Mouse (Mus musculus): ENCODE results near the gene Ikzf1.
A peak's percentile ranks its signal among the peaks of the same experiment; 100 is the strongest.

Gene Ikzf1

DNA sequence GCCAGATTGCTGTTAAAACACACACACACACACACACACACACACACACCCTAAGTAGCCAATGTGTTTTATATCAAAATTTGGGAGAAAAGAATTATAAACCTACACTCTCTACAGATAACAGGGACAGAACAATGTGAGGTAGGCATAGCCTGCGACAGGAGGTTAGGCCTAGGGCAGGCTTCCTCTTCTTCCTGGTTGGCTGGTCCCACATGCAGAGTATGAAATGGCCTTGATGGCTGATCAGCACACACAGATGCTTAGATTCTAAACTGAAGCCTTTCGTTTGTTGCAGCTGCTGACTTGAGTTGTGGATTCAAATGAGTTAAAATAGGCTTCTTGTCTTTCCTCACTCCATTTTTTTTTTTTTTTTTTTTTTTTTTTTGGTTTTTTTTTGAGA is 93.0 kb downstream of the Ikzf1 start:
- H3K4me3 ChIP-seq (replicated peaks; ENCODE audit: low read length), result no peak overlapping the region
- TF ChIP-seq CTCF (conservative IDR thresholded peaks at IDR 0.05; ENCODE audit: low read length) (no peak), POU5F1 (IDR thresholded peaks at IDR 0.05; ENCODE audit: borderline replicate concordance, low read length) (no peak)
- H3K9me3 ChIP-seq (ENCODE audit: low read length), result no peaks in the 10 kb centered on the region
- H3K4me1 ChIP-seq (replicated peaks; ENCODE audit: low read depth, low read length), result no peaks in the 10 kb centered on the region
- H3K36me3 ChIP-seq (ENCODE audit: insufficient read depth, low read length), result no peaks in the 10 kb centered on the region
- H3K27me3 ChIP-seq (ENCODE audit: insufficient read depth, low read length), result peaks cover 33% of the 10 kb centered on the region

DNA sequence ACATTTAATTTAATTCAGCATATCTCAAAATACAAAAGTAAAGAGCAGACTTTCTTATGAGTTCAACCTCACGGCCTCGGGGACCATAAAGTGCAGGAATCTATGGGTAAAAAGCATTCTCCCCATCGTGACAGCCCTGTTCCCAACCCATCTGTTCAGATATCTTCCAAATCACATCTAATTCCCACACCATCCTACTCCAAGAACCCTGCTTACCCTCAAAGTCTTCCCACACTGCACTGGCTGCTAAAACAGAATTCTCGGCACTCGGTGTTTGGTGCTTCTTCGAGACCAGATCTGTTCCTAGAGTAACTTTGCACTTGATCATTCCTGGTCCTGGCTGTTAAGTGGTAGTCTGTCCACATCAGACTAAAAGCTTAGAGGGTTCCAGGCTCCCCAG is 93.5 kb downstream of the Ikzf1 start:
- Histone ChIP-seq H3K27me3 (ENCODE audit: insufficient read depth, low read length) (peaks cover 28% of the 10 kb centered on the region), H3K36me3 (ENCODE audit: insufficient read depth, low read length) (no peaks in the 10 kb centered on the region), H3K9me3 (ENCODE audit: low read length) (no peaks in the 10 kb centered on the region), H3K4me3 (replicated peaks; ENCODE audit: low read length) (no peak overlapping the region), H3K4me1 (replicated peaks; ENCODE audit: low read depth, low read length) (no peaks in the 10 kb centered on the region)
- no peak for TF ChIP-seq NANOG (IDR thresholded peaks at IDR 0.05; ENCODE audit: borderline replicate concordance, low read length)
- TF ChIP-seq POU5F1 (IDR thresholded peaks at IDR 0.05; ENCODE audit: borderline replicate concordance, low read length), result no peak
- no peak for TF ChIP-seq CTCF (conservative IDR thresholded peaks at IDR 0.05; ENCODE audit: low read length)

DNA sequence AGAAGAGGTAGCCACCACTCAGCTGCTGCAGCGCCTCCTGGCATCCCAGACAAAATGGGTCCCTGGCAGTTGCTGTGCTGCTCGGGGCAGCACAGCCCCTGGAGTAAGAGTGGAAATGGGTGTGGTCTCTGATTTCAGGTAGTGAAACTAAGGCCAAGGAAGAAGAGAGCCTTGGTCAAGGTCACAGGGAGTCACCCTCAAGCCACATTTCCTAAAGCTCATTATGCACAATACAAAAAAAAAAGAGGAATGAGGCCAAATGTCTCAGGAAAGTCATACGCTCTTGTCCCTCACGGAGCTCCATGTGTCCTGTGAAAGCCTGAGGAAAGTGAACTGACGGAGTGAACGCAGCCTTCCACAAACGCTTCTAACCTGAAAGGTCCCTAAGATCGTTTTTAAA is 96.9 kb downstream of the Ikzf1 start:
- TF ChIP-seq NANOG (IDR thresholded peaks at IDR 0.05; ENCODE audit: borderline replicate concordance, low read length) (no peak), POU5F1 (IDR thresholded peaks at IDR 0.05; ENCODE audit: borderline replicate concordance, low read length) (no peak), CTCF (conservative IDR thresholded peaks at IDR 0.05; ENCODE audit: low read length) (no peak)
- Histone ChIP-seq H3K4me1 (replicated peaks; ENCODE audit: low read depth, low read length) (no peaks in the 10 kb centered on the region), H3K27me3 (ENCODE audit: insufficient read depth, low read length) (peaks cover 20% of the 10 kb centered on the region), H3K36me3 (ENCODE audit: insufficient read depth, low read length) (no peaks in the 10 kb centered on the region), H3K4me3 (replicated peaks; ENCODE audit: low read length) (no peak overlapping the region), H3K9me3 (ENCODE audit: low read length) (0 out of 2 replicates have a peak, but pooled peaks cover 3% of the 10 kb centered on the region)

DNA sequence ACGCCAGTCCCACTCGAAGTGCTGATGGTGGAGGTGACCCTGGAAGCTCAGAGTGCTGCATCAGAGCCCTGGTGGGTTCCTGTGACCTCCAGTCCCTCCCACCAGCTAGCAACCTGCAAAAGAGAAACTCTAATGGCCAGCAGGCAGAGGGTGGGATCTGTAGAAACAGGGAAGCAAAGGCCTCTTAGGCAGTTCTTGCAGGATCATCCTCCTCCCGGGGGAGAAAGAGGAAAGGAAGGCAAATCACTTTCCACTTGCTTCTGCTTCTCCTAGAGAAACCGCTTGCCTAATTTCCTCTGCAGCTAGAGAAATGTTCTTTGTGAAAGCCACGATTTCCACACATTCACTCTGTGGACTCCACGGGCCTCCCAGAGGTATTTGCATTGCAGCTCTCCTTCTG is 100.7 kb downstream of the Ikzf1 start:
- TF ChIP-seq NANOG (IDR thresholded peaks at IDR 0.05; ENCODE audit: borderline replicate concordance, low read length) (no peak), CTCF (conservative IDR thresholded peaks at IDR 0.05; ENCODE audit: low read length) (no peak), POU5F1 (IDR thresholded peaks at IDR 0.05; ENCODE audit: borderline replicate concordance, low read length) (no peak)
- Histone ChIP-seq H3K4me1 (replicated peaks; ENCODE audit: low read depth, low read length) (no peaks in the 10 kb centered on the region), H3K36me3 (ENCODE audit: insufficient read depth, low read length) (no peaks in the 10 kb centered on the region), H3K4me3 (replicated peaks; ENCODE audit: low read length) (no peak overlapping the region), H3K27me3 (ENCODE audit: insufficient read depth, low read length) (peaks cover 11% of the 10 kb centered on the region), H3K9me3 (ENCODE audit: low read length) (0 out of 2 replicates have a peak, but pooled peaks cover 3% of the 10 kb centered on the region)

DNA sequence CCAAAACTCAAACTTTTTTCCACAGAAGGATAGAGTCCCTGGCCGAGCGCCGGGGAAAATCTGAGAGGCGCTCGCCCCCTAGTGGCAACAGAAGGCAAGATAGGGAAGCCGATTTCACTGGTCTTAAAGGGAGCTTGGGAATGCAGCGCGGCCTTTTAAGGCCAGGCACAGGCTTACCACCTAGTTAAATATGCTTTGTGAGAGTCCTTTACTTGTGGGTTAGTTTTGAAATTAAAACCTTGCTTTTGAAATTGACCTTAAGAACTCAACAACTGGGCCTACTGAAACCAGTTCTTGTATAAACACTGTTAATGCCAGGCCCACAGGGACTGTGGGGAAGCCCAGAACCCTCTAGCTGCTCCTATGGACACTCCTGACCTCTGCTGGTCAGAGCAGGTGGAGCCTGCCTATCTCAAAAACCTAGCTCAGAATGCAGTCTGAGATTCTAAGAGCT is 103.7 kb downstream of the Ikzf1 start:
- TF ChIP-seq NANOG (IDR thresholded peaks at IDR 0.05; ENCODE audit: borderline replicate concordance, low read length) (no peak), CTCF (conservative IDR thresholded peaks at IDR 0.05; ENCODE audit: low read length) (peak; percentile 52)
- Histone ChIP-seq H3K27me3 (ENCODE audit: insufficient read depth, low read length) (peaks cover 11% of the 10 kb centered on the region), H3K9me3 (ENCODE audit: low read length) (0 out of 2 replicates have a peak, but pooled peaks cover 3% of the 10 kb centered on the region), H3K36me3 (ENCODE audit: insufficient read depth, low read length) (no peaks in the 10 kb centered on the region), H3K4me3 (replicated peaks; ENCODE audit: low read length) (no peak overlapping the region), H3K4me1 (replicated peaks; ENCODE audit: low read depth, low read length) (no peaks in the 10 kb centered on the region)

DNA sequence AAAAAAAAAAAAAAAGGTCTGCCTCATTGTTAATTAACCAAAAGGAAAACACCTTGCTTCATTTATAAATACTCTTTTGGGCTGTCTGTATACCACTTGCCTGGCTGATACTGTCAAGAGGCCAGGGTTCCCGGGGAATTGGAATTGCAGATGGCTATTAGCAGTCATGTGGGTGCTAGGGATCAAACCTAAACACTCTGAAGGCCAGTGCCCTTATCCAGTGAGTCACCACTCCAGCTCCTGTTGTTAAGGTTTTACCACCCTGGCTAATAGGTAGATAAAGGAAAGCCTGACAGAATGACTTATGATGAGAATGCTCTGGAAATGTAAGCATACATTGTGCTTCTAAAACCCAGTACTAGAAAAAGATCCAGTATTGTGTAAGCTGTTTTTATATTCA is 109.8 kb downstream of the Ikzf1 start:
- Histone ChIP-seq H3K9me3 (ENCODE audit: low read length) (no peaks in the 10 kb centered on the region), H3K4me1 (replicated peaks; ENCODE audit: low read depth, low read length) (no peaks in the 10 kb centered on the region), H3K36me3 (ENCODE audit: insufficient read depth, low read length) (peaks cover 31% of the 10 kb centered on the region), H3K4me3 (replicated peaks; ENCODE audit: low read length) (no peak overlapping the region), H3K27me3 (ENCODE audit: insufficient read depth, low read length) (no peaks in the 10 kb centered on the region)
- TF ChIP-seq POU5F1 (IDR thresholded peaks at IDR 0.05; ENCODE audit: borderline replicate concordance, low read length) (no peak), CTCF (conservative IDR thresholded peaks at IDR 0.05; ENCODE audit: low read length) (no peak), NANOG (IDR thresholded peaks at IDR 0.05; ENCODE audit: borderline replicate concordance, low read length) (no peak)

DNA sequence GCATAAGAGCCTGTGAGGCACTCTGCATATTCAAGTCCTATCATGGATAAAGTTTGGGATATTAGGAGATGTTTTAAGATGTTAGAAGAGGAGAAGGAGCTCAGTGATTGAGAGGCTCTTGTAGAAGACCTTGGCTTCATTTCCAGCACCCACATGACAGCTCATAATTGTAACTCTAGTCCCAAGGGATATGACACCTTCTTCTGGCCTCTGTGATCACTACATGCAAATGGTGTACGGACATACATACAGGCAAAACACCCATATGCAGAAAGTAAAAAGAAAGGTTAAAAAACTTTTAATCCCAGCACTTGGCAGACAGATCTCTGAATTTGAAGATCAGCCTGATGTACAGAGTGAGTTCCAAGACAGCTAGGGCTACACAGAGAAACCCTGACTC is 113.9 kb downstream of the Ikzf1 start:
- H3K9me3 ChIP-seq (ENCODE audit: low read length), result no peaks in the 10 kb centered on the region
- H3K36me3 ChIP-seq (ENCODE audit: insufficient read depth, low read length), result peaks cover 72% of the 10 kb centered on the region
- no peak overlapping the region for H3K4me3 ChIP-seq (replicated peaks; ENCODE audit: low read length)
- TF ChIP-seq POU5F1 (IDR thresholded peaks at IDR 0.05; ENCODE audit: borderline replicate concordance, low read length) (no peak), NANOG (IDR thresholded peaks at IDR 0.05; ENCODE audit: borderline replicate concordance, low read length) (no peak), CTCF (conservative IDR thresholded peaks at IDR 0.05; ENCODE audit: low read length) (no peak)
- H3K4me1 ChIP-seq (replicated peaks; ENCODE audit: low read depth, low read length), result no peaks in the 10 kb centered on the region
- H3K27me3 ChIP-seq (ENCODE audit: insufficient read depth, low read length), result no peaks in the 10 kb centered on the region

DNA sequence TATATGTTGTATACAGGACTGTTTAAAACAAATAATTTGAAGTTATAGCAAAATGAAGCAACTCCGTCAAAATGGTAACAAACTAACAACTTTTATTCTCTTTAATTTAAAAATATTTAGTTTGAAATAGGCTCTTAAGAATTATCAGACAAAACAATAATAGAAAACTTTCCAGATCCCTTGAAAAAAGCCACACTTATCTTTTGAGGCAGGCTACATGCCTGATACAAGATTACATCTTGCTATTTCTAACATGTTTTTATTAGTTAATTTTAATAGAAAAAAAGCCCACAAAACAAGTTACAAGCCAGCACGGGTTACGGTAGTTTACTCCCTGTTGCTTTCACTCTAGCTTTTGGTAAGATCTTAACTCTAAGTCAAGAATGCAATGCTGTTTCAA is 115.5 kb downstream of the Ikzf1 start:
- Histone ChIP-seq H3K9me3 (ENCODE audit: low read length) (no peaks in the 10 kb centered on the region), H3K27me3 (ENCODE audit: insufficient read depth, low read length) (no peaks in the 10 kb centered on the region), H3K4me1 (replicated peaks; ENCODE audit: low read depth, low read length) (peaks cover 3% of the 10 kb centered on the region; the same call in 1 of the 2 replicates), H3K4me3 (replicated peaks; ENCODE audit: low read length) (no peak overlapping the region), H3K36me3 (ENCODE audit: insufficient read depth, low read length) (peaks cover 88% of the 10 kb centered on the region)
- TF ChIP-seq NANOG (IDR thresholded peaks at IDR 0.05; ENCODE audit: borderline replicate concordance, low read length) (no peak), POU5F1 (IDR thresholded peaks at IDR 0.05; ENCODE audit: borderline replicate concordance, low read length) (no peak), CTCF (conservative IDR thresholded peaks at IDR 0.05; ENCODE audit: low read length) (no peak)

DNA sequence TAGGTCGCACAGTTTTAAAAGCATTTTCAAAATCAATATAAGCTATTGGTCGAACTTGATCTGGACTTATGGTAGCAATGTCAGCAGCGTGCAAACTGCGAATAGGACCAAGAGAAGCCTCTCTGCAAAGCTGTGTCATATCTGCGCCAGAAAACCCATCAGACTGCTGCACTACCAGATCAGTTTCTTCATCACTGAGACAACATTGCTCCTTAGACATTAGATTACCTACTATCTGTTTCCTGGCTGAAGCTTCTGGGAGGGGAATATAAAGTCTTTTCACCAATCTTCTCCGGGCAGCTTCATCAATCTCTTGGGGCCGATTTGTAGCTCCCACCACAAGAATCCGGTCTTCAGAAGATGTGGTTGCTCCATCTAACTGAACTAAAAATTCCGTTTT is 116.3 kb downstream of the Ikzf1 start:
- Histone ChIP-seq H3K36me3 (ENCODE audit: insufficient read depth, low read length) (peaks cover 92% of the 10 kb centered on the region), H3K9me3 (ENCODE audit: low read length) (no peaks in the 10 kb centered on the region), H3K4me3 (replicated peaks; ENCODE audit: low read length) (no peak overlapping the region), H3K27me3 (ENCODE audit: insufficient read depth, low read length) (no peaks in the 10 kb centered on the region), H3K4me1 (replicated peaks; ENCODE audit: low read depth, low read length) (peaks cover 3% of the 10 kb centered on the region; the same call in 1 of the 2 replicates)
- TF ChIP-seq NANOG (IDR thresholded peaks at IDR 0.05; ENCODE audit: borderline replicate concordance, low read length), result no peak
- TF ChIP-seq CTCF (conservative IDR thresholded peaks at IDR 0.05; ENCODE audit: low read length), result no peak
- no peak for TF ChIP-seq POU5F1 (IDR thresholded peaks at IDR 0.05; ENCODE audit: borderline replicate concordance, low read length)

All from E14TG2a.4 (cell line).